Mouse (Mus musculus): ENCODE data around the gene Sag.

Gene Sag

DNA sequence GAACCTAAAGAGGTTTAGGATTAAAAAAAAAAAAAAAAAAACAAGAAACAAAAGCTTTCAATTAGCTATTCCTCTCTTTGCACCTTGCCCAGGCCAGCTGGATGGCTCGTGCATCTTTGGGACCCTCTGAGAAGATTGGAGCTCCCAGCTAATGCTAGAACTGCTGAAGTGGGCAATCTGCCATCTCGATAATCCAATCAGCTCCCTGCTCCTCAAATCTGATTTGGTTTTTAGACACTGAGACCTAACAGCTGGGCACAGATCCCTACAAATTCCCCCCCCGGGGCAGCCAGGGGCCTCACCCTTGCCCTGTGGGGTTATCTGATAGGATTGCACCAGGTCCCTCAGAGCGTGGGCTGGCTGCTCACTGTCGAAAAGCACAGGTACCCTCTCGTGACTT, at the start of gene Sag:
TSS of gene Sag (plus strand) at position 105 of the 400 bp plus-strand sequence.
- no peak for DNase-seq

- DNase-seq, result peak; percentile 94 to 95
Measured at GRCm38 (mm10) chr1:87755641-87756470, 47.6 kb upstream of the Sag start, which contains the start of gene Atg16l1. Atg16l1 (plus strand) TSS chr1:87755870.

DNA sequence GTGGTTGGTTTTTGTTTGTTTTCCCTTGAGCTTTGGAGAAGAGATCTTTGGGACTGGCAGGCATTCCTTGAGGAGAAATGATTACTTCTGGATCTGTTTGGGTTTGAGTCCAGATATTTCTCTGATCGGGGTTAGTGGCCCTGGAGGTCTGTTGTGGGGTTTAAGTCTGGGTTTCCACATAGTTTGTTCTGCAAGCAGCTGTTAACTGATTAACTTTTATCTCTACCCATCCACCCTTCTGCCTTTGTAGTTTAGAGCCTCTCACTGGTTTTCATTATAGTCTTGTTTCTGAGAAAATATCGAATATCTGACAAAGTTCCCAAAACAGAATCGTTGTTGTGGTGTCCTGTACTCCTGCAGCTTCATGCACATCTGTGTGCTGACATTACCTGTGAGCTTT, 39.7 kb upstream of the Sag start:
- DNase-seq, result no peak

- DNase-seq, result no peak
Measured at GRCm38 (mm10) chr1:87765741-87766140, 37.7 kb upstream of the Sag start.

GRCm38 (mm10) chr1:87766233-87766632, 37.2 kb upstream of the Sag start:
- no peak for DNase-seq

DNA sequence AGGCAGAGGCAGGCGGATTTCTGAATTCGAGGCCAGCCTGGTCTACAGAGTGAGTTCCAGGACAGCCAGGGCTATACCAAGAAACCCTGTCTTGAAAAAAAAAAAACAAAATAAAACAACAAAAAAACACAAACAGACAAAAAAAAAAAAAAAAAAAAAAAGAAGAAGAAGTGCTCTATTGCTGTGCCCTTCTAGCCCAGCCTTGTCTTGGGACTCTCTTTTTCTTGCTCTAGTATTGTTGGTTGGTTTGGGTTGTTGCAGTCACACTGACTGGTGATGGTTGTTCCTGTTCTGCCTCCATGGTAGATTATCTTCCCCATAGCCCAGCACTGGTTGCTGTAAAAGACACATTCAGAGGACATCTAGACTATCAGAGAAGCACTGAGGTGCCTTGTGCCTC, 34.2 kb upstream of the Sag start:
- no peak for DNase-seq

DNA sequence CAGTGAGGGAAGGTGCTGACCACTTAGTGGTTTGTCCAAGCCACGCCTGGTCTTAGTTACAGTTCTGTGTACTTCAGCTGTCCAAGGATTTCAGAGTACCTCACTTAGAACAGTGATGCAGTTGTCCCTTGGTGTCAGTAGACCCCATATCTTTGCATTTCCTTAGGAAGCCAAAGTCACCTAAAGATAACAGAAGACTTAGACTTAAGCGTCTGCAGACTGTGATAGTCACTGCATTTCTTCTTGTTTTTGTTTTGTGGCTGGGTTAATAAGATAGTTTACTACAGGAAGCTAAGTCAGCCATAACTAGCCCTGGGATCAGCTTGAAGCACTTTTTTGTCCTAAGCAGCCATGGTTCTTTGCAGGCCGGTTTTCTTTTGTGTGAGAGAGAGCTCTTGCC, 33.0 kb upstream of the Sag start:
- DNase-seq, result no peak

- no peak for DNase-seq
Measured at GRCm38 (mm10) chr1:87771724-87772123, 31.8 kb upstream of the Sag start.

DNA sequence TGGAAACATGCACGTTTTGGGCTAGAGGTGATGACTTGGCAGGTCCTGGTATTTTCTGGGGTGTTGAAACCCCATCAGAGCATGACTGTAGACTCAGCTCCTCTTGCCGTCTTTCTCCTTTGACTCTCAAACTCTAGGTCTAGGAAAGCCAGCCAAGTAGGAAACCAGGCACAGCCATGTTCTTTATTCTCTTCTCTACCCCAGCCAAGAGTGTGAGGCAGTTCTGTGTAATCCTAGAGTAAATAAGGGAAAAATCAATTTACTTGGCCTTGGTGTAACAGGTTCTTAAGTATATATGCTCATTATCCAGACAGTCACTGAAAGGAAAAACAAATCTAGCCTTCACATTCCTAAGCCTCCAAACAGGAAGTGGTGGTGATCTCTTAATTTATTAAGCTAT, 30.1 kb upstream of the Sag start:
- DNase-seq, result no peak

- no peak for DNase-seq
Measured at GRCm38 (mm10) chr1:87774845-87775244, 28.6 kb upstream of the Sag start.

- DNase-seq, result peak; percentile 9 to 34
Measured at GRCm38 (mm10) chr1:87779204-87779785, 24.2 kb upstream of the Sag start.

- DNase-seq, result no peak
Measured at GRCm38 (mm10) chr1:87785703-87786102, 17.8 kb upstream of the Sag start.

GRCm38 (mm10) chr1:87786251-87786650, 17.2 kb upstream of the Sag start:
- no peak for DNase-seq

DNA sequence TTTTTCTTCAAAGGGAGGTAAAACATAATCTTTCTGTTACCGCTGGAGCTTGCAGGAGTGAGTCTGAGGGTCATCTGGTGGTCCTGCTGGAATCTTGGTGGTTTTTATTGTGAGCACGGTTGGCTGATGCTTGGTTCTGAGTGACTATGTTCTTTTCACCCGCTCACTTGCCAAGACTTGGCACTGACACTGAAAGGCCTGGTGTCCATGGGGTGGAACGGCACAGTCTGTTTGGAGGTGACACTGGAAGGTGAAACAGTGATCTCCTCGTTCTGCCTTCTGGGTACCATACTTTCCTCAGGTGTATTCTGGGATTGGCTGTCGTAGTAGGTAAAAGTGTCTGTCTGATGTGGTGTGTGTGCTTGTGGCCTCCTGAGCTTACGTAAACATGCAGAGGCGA, 13.8 kb upstream of the Sag start:
- no peak for DNase-seq

- no peak for DNase-seq
Measured at GRCm38 (mm10) chr1:87792438-87793137, 10.9 kb upstream of the Sag start.

DNA sequence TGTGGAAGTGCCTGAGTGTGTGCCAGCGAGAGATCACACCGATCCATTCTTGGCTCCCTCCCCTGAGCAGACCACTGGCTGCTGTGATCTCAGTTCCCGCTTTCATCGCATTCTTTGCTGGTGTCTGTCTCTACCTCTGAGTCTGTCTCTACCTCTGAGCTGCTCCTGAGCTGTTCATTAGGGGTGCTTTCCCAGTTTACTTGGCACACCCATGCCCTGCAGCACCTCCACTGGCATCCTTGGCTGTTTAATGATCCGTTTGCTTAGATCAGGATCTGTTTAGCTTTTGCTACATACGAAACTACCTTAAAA, 10.4 kb upstream of the Sag start:
- DNase-seq, result no peak

GRCm38 (mm10) chr1:87797702-87798101, 5.8 kb upstream of the Sag start:
- no peak for DNase-seq

DNA sequence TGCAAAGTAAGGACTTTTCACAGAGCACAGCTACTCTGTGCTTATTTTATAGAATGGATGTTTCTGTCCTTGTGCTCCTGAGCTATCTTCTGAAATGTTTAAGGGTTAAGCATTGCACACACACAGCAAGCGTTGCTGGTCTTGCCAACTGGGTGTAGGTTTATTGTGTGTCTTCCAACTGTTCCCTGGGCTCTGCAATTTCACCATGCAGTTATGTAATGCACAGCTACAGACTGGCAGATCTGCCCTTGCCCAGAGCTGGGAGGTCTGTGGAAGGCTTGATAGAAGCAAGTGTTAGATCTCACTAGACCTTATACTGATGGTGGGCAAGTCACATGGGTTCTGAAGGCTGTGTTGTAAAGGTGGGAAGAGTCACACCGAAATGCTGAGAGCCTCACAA, 5.2 kb upstream of the Sag start:
- DNase-seq, result no peak

GRCm38 (mm10) chr1:87807751-87808150, 4.3 kb downstream of the Sag start:
- DNase-seq, result no peak

DNA sequence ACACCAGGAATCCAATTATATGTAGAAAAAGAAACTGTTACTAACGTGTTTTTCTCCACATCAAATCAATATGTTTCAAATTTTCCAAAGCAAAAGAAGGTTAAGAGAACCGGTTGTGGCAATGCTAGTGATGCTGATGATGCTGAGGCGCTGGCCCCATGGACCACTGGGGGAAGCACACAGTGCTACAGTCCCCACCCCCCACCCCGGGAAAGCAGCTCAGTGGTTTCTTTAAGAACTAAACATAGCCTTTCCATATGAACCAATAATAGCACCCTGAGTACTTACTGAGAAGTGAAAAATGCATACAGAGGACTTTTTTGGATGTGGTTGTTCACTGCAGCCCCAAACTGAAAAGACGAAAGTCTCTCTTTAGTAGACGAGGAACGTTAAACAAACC, 7.9 kb downstream of the Sag start:
- no peak for DNase-seq

DNA sequence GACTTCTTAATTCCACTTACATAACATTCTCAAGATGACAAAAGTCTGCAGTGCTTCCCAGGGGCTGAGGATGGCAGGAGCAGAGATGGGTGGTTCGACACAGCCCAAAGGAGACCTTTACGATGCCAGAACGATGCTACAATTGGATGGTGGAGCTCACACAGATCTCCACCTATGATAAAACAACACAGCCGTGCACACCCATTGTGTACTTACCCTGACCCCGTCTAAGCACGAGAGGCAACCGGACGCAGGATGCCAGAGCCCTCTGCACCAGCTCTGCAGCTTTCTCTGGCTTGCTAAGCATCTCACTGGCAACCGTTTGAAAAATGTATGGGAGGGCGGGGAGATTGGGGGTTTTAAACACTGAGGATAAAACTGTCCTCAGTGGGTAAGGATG, 8.6 kb downstream of the Sag start:
- no peak for DNase-seq

DNA sequence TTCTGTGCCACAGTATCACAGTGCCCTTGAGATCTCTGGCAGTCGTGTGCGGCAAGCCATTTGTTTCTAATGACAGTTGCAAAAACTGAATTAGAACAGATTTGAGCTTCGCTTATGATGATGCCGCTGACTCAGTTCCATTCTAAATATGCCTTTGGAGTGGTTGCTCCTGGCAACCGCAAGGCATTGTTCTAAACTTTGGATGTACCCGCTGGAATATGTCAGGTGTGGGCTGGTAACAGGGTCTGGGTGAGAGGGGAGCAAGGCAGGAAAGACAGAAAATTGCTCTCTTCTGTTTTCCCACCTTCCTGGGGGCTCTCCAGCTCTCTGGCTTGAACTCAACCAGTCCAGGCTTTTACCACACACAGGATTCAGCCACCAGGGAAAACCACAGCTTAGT, 9.7 kb downstream of the Sag start:
- no peak for DNase-seq

GRCm38 (mm10) chr1:87813681-87814080, 10.2 kb downstream of the Sag start:
- no peak for DNase-seq

GRCm38 (mm10) chr1:87824420-87824995, 21.0 kb downstream of the Sag start:
- DNase-seq, result no peak

All from kidney, adult 8-10 months (tissue).